ENCODE assay signal across 19 mouse cellular contexts in the genomic region with DNA sequence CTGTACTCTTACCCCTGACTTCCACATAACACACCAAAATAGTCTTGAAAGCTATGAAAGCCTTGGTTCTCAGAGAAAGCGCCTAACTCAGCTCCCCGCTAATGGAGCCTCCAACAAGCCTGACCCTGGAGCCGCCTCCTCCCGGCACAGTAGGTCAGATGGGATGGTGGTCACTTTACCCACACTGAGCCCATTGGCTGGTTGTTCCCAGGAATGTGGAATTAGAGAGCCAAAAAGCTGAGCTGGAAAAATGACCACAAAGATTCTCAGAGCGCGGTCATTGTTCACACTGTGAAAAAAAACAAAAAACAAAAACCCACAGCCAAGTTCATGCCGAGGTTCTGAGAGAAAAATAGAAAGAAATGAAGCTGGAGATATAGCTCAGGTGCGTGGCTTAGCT. TPM values are rescaled to one million over a fixed set of nuclear protein-coding genes. Genes with fewer than 3 reads are reported as not detected.
DNase-seq lines count a peak whose midpoint lies in the region; ATAC-seq and TF ChIP-seq lines count a peak whose summit lies in the region.
"Had no signal": no experiment of that assay in that cellular context is flagged by ENCODE, and none has a peak within 500 bp of the region (broad histone marks: within the 10 kb centered on the region; RNA-seq: fewer than 3 reads in every experiment).

No protein-coding gene starts in this region.

- peaks cover 25% of the 10 kb centered on the region for H3K4me1 ChIP-seq in hindbrain, embryonic 15.5 days (replicated peaks)
- H3K4me1 ChIP-seq in hindbrain, postnatal 0 days (ENCODE audit: insufficient read depth, low read length): 0 out of 2 replicates have a peak, but pooled peaks cover 6% of the 10 kb centered on the region
- H3K4me1 ChIP-seq in limb, embryonic 10.5 days: peaks cover 44% of the 10 kb centered on the region

- H3K9me3 ChIP-seq in hindbrain, embryonic 15.5 days: no peaks in the 10 kb centered on the region
- no peaks in the 10 kb centered on the region for H3K9me3 ChIP-seq in hindbrain, postnatal 0 days (ENCODE audit: low read length)
- H3K9me3 ChIP-seq in limb, embryonic 10.5 days (replicated peaks): no peaks in the 10 kb centered on the region
- H3K9me3 ChIP-seq: heart, embryonic 10.5 days; liver, embryonic 12.5 days; lung, embryonic 15.5 days had no signal

- H3K9ac ChIP-seq in hindbrain, embryonic 15.5 days: no peak overlapping the region
- no peak overlapping the region for H3K9ac ChIP-seq in hindbrain, postnatal 0 days (replicated peaks; ENCODE audit: low read length)
- H3K9ac ChIP-seq: liver, embryonic 12.5 days; lung, embryonic 15.5 days had no signal

- no peak for ATAC-seq in hindbrain, embryonic 15.5 days (ENCODE audit: low FRiP score, low read depth)
- ATAC-seq in hindbrain, postnatal 0 days: no peak
- ATAC-seq: inflammation-experienced regulatory T-cells, adult 6 months; liver, embryonic 12.5 days had no signal

- no peak overlapping the region for H3K4me2 ChIP-seq in hindbrain, embryonic 15.5 days
- no peak overlapping the region for H3K4me2 ChIP-seq in hindbrain, postnatal 0 days (ENCODE audit: low read depth, low read length)
- H3K4me2 ChIP-seq: liver, embryonic 12.5 days; lung, embryonic 15.5 days had no signal

- H3K36me3 ChIP-seq in hindbrain, embryonic 15.5 days: no peaks in the 10 kb centered on the region
- no peaks in the 10 kb centered on the region for H3K36me3 ChIP-seq in hindbrain, postnatal 0 days (ENCODE audit: insufficient read depth, low read length)
- no peaks in the 10 kb centered on the region for H3K36me3 ChIP-seq in limb, embryonic 10.5 days
- H3K36me3 ChIP-seq: heart, embryonic 10.5 days; liver, embryonic 12.5 days; lung, embryonic 15.5 days had no signal

- H3K27ac ChIP-seq in hindbrain, embryonic 15.5 days (replicated peaks): 0 out of 2 replicates have a peak overlapping the region, but pooled peaks have one; percentile 86
- H3K27ac ChIP-seq in hindbrain, postnatal 0 days: no peak overlapping the region
- H3K27ac ChIP-seq in limb, embryonic 10.5 days: 0 out of 2 replicates have a peak overlapping the region, but pooled peaks have one; percentile 26
- H3K27ac ChIP-seq: liver, embryonic 12.5 days; macrophage had no signal

- H3K4me3 ChIP-seq in hindbrain, embryonic 15.5 days: no peak overlapping the region
- no peak overlapping the region for H3K4me3 ChIP-seq in hindbrain, postnatal 0 days (ENCODE audit: low read length)
- no peak overlapping the region for H3K4me3 ChIP-seq in limb, embryonic 10.5 days
- H3K4me3 ChIP-seq: heart, embryonic 10.5 days; liver, embryonic 12.5 days; lung, embryonic 15.5 days had no signal

- no peaks in the 10 kb centered on the region for H3K27me3 ChIP-seq in hindbrain, embryonic 15.5 days
- no peaks in the 10 kb centered on the region for H3K27me3 ChIP-seq in hindbrain, postnatal 0 days (ENCODE audit: insufficient read depth, low read length)
- H3K27me3 ChIP-seq in limb, embryonic 10.5 days (ENCODE audit: low read depth, poor library complexity, severe bottlenecking): 0 out of 2 replicates have a peak, but pooled peaks cover 4% of the 10 kb centered on the region
- H3K27me3 ChIP-seq: lung, embryonic 15.5 days had no signal

- WGBS in hindbrain, embryonic 15.5 days: 62% methylated on average over 8 of the region's 8 CpGs
- 58% methylated on average over 8 of the region's 8 CpGs for WGBS in hindbrain, postnatal 0 days
- 83% methylated on average over 8 of the region's 8 CpGs for WGBS in limb, embryonic 10.5 days

- TF ChIP-seq CTCF in hindbrain, postnatal 0 days (IDR thresholded peaks at IDR 0.05; ENCODE audit: low read depth): no peak

- DNase-seq in hindbrain, postnatal 0 days (ENCODE audit: low spot score): no peak
- DNase-seq in 3T3-L1 (ENCODE audit: low read depth, low spot score): peak; percentile 92
- DNase-seq in Muller cell, postnatal 12 days (ENCODE audit: inconsistent ontology term): peak; percentile 96
- no peak for DNase-seq in limb, embryonic 10.5 days (ENCODE audit: low spot score)
- DNase-seq in embryo, embryonic 9.5 days (ENCODE audit: extremely low spot score): no peak
- no peak for DNase-seq in layer of hippocampus, postnatal 25 days (ENCODE audit: extremely low spot score in 1 of 2, low spot score in 1 of 2)
- DNase-seq: adrenal gland, postnatal 25 days; cerebellum, adult 9-10 months; gastrocnemius, postnatal 25 days; heart, postnatal 10 days; kidney, adult 9 months; layer of hippocampus, postnatal 36 days; thymus, postnatal 4 days had no signal

RNA-seq across cellular contexts. Expression of a gene that starts 9.3 kb away (rescaled TPM):
- 26.2 and 28.2 TPM in 2 replicates for polyA plus RNA-seq in hindbrain, embryonic 15.5 days (2015; fragmentation: Nextera tagmentation; extraction: Ambion mirVana)
- 79.2 and 79.4 TPM in 2 replicates for total RNA-seq in hindbrain, postnatal 0 days (2014; rRNA removed)
- 22.5 and 22.6 TPM in 2 replicates for polyA plus RNA-seq in hindbrain, postnatal 0 days (2015; fragmentation: Nextera tagmentation; extraction: Ambion mirVana)
- polyA plus RNA-seq in limb, embryonic 10.5 days (2016; fragmentation: Nextera tagmentation; extraction: Ambion mirVana): 13.2 and 17.1 TPM in 2 replicates
- 10 to 100 TPM; 43.4 to 46.6 TPM for total RNA-seq in layer of hippocampus, postnatal 25 days (2021)

RNA-seq across cellular contexts. Expression of a gene that starts 43.8 kb away (rescaled TPM):
- 25.0 and 28.8 TPM in 2 replicates for polyA plus RNA-seq in hindbrain, embryonic 15.5 days (2015; fragmentation: Nextera tagmentation; extraction: Ambion mirVana)
- 58.3 and 60.3 TPM in 2 replicates for total RNA-seq in hindbrain, postnatal 0 days (2014; rRNA removed)
- polyA plus RNA-seq in hindbrain, postnatal 0 days (2015; fragmentation: Nextera tagmentation; extraction: Ambion mirVana): 15.8 and 16.2 TPM in 2 replicates
- polyA plus RNA-seq in limb, embryonic 10.5 days (2016; fragmentation: Nextera tagmentation; extraction: Ambion mirVana): 70.6 and 95.2 TPM in 2 replicates
- 10 to 100 TPM; 87.9 to 88.8 TPM for total RNA-seq in layer of hippocampus, postnatal 25 days (2021)

Comparison
In these comparisons a context has a peak if more than half of its experiments do, and no peak if none do; other contexts are left out.
1. DNase-seq: peak in 3T3-L1 (single experiment) and Muller cell, postnatal 12 days (single experiment); none in hindbrain, postnatal 0 days (single experiment), limb, embryonic 10.5 days (single experiment), embryo, embryonic 9.5 days (single experiment) and layer of hippocampus, postnatal 25 days (0 of 2).